Mouse (Mus musculus): ENCODE measurements at regions not wholly inside any gene's neighbourhood (a gene's known extent, or its start where the extent isn't known, plus 50 kb on each side); places are given as distances from the start of the nearest gene placed in this dataset.

DNA sequence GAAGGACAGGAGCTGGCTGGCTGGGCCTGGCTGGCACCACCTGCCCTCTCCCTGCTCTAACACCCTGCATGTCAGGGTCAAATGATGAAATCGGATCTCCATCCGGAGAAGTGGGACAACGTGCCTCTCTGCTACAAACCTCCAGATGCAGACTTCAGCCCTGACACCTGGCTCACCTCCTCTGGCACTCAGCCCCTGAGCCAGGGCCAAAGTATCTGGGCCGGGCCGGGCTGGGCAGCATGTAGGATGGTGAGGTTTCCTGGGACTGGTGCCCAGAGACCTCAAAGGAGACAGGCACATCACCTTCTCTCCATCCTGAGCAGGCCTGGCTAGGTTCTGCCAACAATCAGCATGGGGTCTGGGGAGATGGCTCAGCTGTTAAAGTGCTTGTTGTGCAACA, 113.5 kb downstream of the Tfcp2l1 start:
- H3K4me3 ChIP-seq (ENCODE audit: insufficient read depth, low read depth, low read length), result no peak overlapping the region
- H3K27ac ChIP-seq (ENCODE audit: insufficient read depth, low read depth, low read length), result no peak overlapping the region
- no peak for TF ChIP-seq POLR2A (IDR thresholded peaks at IDR 0.05; ENCODE audit: insufficient read depth, low read depth, low read length)
- TF ChIP-seq CTCF (IDR thresholded peaks at IDR 0.05; ENCODE audit: insufficient read depth, low read depth, low read length), result no peak
- 76% methylated on average over 5 of the region's 5 CpGs for WGBS
- no peaks in the 10 kb centered on the region for H3K4me1 ChIP-seq (ENCODE audit: control insufficient read depth, insufficient read depth, low read length)

DNA sequence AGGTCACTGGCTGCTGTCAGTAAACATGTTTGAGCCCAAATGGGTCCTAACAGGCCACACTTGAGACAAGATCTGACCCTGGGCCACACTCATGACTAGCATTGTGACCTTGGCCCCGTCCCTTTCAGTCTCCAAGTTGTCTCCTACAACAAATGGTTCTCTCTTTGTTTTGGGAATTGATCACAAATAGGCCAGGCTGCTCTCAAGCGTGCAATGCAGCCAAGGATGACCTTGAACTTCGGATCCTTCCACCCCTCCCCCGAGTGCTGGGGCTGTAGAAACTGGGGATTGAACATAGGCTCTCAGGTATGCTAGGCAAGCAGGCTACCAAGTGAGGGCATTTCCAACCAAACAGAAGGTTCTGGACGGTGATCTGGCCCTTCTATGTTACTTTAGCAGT, 120.5 kb downstream of the Tfcp2l1 start:
- no peak for TF ChIP-seq POLR2A (IDR thresholded peaks at IDR 0.05; ENCODE audit: insufficient read depth, low read depth, low read length)
- WGBS, result 81% methylated on average over 5 of the region's 5 CpGs
- Histone ChIP-seq H3K4me1 (ENCODE audit: control insufficient read depth, insufficient read depth, low read length) (no peaks in the 10 kb centered on the region), H3K27ac (ENCODE audit: insufficient read depth, low read depth, low read length) (no peak overlapping the region), H3K4me3 (ENCODE audit: insufficient read depth, low read depth, low read length) (no peak overlapping the region)

GRCm38 (mm10) chr1:118752869-118753268, 125.1 kb downstream of the Tfcp2l1 start:
- 92% methylated on average over 3 of the region's 3 CpGs for WGBS
- Histone ChIP-seq H3K4me1 (ENCODE audit: control insufficient read depth, insufficient read depth, low read length) (no peaks in the 10 kb centered on the region), H3K27ac (ENCODE audit: insufficient read depth, low read depth, low read length) (no peak overlapping the region), H3K4me3 (ENCODE audit: insufficient read depth, low read depth, low read length) (no peak overlapping the region)
- TF ChIP-seq CTCF (IDR thresholded peaks at IDR 0.05; ENCODE audit: insufficient read depth, low read depth, low read length), result no peak
- TF ChIP-seq POLR2A (IDR thresholded peaks at IDR 0.05; ENCODE audit: insufficient read depth, low read depth, low read length), result no peak

DNA sequence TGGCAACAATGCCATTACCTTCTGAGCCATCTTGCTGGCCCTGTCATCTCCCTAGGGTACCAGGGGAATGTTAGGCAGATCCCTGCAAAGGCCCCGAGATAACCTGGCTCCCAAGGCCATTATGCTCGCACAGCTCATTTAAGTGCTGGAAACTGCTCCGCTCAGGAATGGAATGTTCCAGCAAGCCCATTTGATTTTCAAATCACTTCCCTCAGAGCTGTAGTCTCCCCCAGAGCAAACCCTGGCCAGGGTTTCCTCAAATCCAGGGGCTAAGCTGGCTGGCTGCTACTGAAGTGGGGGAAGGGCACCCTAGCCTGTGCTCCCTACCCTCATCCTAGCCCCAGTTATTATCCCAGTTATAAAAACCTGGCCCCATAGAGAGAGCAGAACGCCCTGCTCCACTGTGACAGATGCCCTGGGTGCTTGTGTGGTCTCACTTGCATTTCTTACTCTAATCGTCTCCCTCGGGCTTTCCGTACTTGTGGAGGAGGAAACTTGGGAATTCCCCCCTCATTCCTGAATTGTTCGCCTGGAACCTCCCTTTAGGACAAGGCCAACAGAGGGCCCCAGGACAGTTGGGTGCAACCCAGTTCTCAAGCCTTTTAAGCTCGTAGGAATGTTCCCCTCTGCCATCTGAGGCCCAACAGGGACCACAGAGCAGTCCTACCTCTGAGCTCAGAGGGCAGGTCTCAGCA, 128.6 kb downstream of the Tfcp2l1 start:
- no peak for TF ChIP-seq CTCF (IDR thresholded peaks at IDR 0.05; ENCODE audit: insufficient read depth, low read depth, low read length)
- 54% methylated on average over 9 of the region's 9 CpGs for WGBS
- Histone ChIP-seq H3K27ac (ENCODE audit: insufficient read depth, low read depth, low read length) (no peak overlapping the region), H3K4me1 (ENCODE audit: control insufficient read depth, insufficient read depth, low read length) (no peaks in the 10 kb centered on the region), H3K4me3 (ENCODE audit: insufficient read depth, low read depth, low read length) (no peak overlapping the region)

- no peak for TF ChIP-seq POLR2A (IDR thresholded peaks at IDR 0.05; ENCODE audit: insufficient read depth, low read depth, low read length)
- no peak for TF ChIP-seq CTCF (IDR thresholded peaks at IDR 0.05; ENCODE audit: insufficient read depth, low read depth, low read length)
- no peak overlapping the region for H3K4me3 ChIP-seq (ENCODE audit: insufficient read depth, low read depth, low read length)
- no peaks in the 10 kb centered on the region for H3K4me1 ChIP-seq (ENCODE audit: control insufficient read depth, insufficient read depth, low read length)
- no peak overlapping the region for H3K27ac ChIP-seq (ENCODE audit: insufficient read depth, low read depth, low read length)
- 85% methylated on average over 4 of the region's 4 CpGs for WGBS
Measured at GRCm38 (mm10) chr1:118757340-118758030, 129.7 kb downstream of the Tfcp2l1 start.

DNA sequence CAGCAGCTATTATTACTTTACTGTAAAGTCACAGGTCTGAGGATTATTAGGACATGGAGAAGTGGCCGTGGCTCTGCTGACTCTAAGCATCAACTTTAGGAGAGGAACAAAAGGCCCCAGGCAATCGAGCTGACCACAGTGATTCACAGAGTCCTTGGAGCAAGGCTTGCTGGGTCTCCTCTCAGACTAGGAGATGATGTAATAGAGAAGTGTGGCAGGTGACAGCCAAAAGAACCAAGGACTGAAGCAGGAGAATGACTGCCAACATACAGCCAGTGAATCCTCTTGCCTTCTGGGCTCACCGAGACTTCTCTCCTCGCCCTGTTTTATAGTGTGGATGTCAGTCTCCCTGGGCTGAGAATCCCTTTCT, 130.3 kb downstream of the Tfcp2l1 start:
- Histone ChIP-seq H3K27ac (ENCODE audit: insufficient read depth, low read depth, low read length) (no peak overlapping the region), H3K4me3 (ENCODE audit: insufficient read depth, low read depth, low read length) (no peak overlapping the region), H3K4me1 (ENCODE audit: control insufficient read depth, insufficient read depth, low read length) (no peaks in the 10 kb centered on the region)
- TF ChIP-seq CTCF (IDR thresholded peaks at IDR 0.05; ENCODE audit: insufficient read depth, low read depth, low read length) (no peak), POLR2A (IDR thresholded peaks at IDR 0.05; ENCODE audit: insufficient read depth, low read depth, low read length) (no peak)
- WGBS, result 70% methylated on average over 4 of the region's 4 CpGs

GRCm38 (mm10) chr1:118759141-118759932, 131.6 kb downstream of the Tfcp2l1 start:
- H3K4me1 ChIP-seq (ENCODE audit: control insufficient read depth, insufficient read depth, low read length), result no peaks in the 10 kb centered on the region
- WGBS, result 19% methylated on average over 7 of the region's 7 CpGs
- H3K27ac ChIP-seq (ENCODE audit: insufficient read depth, low read depth, low read length), result no peak overlapping the region
- no peak overlapping the region for H3K4me3 ChIP-seq (ENCODE audit: insufficient read depth, low read depth, low read length)
- TF ChIP-seq POLR2A (IDR thresholded peaks at IDR 0.05; ENCODE audit: insufficient read depth, low read depth, low read length) (no peak), CTCF (IDR thresholded peaks at IDR 0.05; ENCODE audit: insufficient read depth, low read depth, low read length) (no peak)

GRCm38 (mm10) chr1:118765525-118765924, 137.8 kb downstream of the Tfcp2l1 start:
- WGBS, result 73% methylated on average over 9 of the region's 9 CpGs
- Histone ChIP-seq H3K4me1 (ENCODE audit: control insufficient read depth, insufficient read depth, low read length) (no peaks in the 10 kb centered on the region), H3K4me3 (ENCODE audit: insufficient read depth, low read depth, low read length) (no peak overlapping the region), H3K27ac (ENCODE audit: insufficient read depth, low read depth, low read length) (no peak overlapping the region)
- TF ChIP-seq CTCF (IDR thresholded peaks at IDR 0.05; ENCODE audit: insufficient read depth, low read depth, low read length) (no peak), POLR2A (IDR thresholded peaks at IDR 0.05; ENCODE audit: insufficient read depth, low read depth, low read length) (no peak)

- H3K4me1 ChIP-seq (ENCODE audit: control insufficient read depth, insufficient read depth, low read length), result no peaks in the 10 kb centered on the region
- WGBS, result 23% methylated on average over 4 of the region's 4 CpGs
- H3K27ac ChIP-seq (ENCODE audit: insufficient read depth, low read depth, low read length), result no peak overlapping the region
- TF ChIP-seq CTCF (IDR thresholded peaks at IDR 0.05; ENCODE audit: insufficient read depth, low read depth, low read length) (no peak), POLR2A (IDR thresholded peaks at IDR 0.05; ENCODE audit: insufficient read depth, low read depth, low read length) (no peak)
- H3K4me3 ChIP-seq (ENCODE audit: insufficient read depth, low read depth, low read length), result no peak overlapping the region
Measured at GRCm38 (mm10) chr1:118768831-118769230, 141.1 kb downstream of the Tfcp2l1 start.

Data from olfactory bulb, adult 2 months (tissue).